Mouse (Mus musculus): Measurements from ENCODE around the gene Idnk.
"Not testable (repeated sequence)": the region's sequence is repeated elsewhere in the genome, so short reads cannot be mapped to it uniquely, and the experiment has no call there.

The Idnk gene

GRCm38 (mm10) chr13:58146603-58147002, 10.8 kb upstream of the Idnk start:
- DNase-seq (ENCODE audit: low read depth, low spot score), result not testable (repeated sequence)

GRCm38 (mm10) chr13:58147760-58148159, 9.7 kb upstream of the Idnk start:
- DNase-seq (ENCODE audit: low read depth, low spot score), result no peak

- DNase-seq (ENCODE audit: low read depth, low spot score), result no peak
Measured at GRCm38 (mm10) chr13:58148256-58148831, 9.1 kb upstream of the Idnk start.

GRCm38 (mm10) chr13:58149033-58149558, 8.4 kb upstream of the Idnk start:
- no peak for DNase-seq (ENCODE audit: low read depth, low spot score)

GRCm38 (mm10) chr13:58149629-58150028, 7.8 kb upstream of the Idnk start:
- no peak for DNase-seq (ENCODE audit: low read depth, low spot score)

GRCm38 (mm10) chr13:58150442-58150841, 7.0 kb upstream of the Idnk start:
- DNase-seq (ENCODE audit: low read depth, low spot score), result no peak

- DNase-seq (ENCODE audit: low read depth, low spot score), result no peak
Measured at GRCm38 (mm10) chr13:58156031-58156430, 1.4 kb upstream of the Idnk start.

GRCm38 (mm10) chr13:58157036-58157435, 413 bp upstream of the Idnk start:
- DNase-seq (ENCODE audit: low read depth, low spot score), result no peak

GRCm38 (mm10) chr13:58158099-58158912, 857 bp downstream of the Idnk start:
- peak; percentile 93 for DNase-seq (ENCODE audit: low read depth, low spot score)

- no peak for DNase-seq (ENCODE audit: low read depth, low spot score)
Measured at GRCm38 (mm10) chr13:58160761-58161160, 3.3 kb downstream of the Idnk start.

GRCm38 (mm10) chr13:58163343-58163742, 5.9 kb downstream of the Idnk start:
- no peak for DNase-seq (ENCODE audit: low read depth, low spot score)

- no peak for DNase-seq (ENCODE audit: low read depth, low spot score)
Measured at GRCm38 (mm10) chr13:58168119-58168518, 10.7 kb downstream of the Idnk start.

- no peak for DNase-seq (ENCODE audit: low read depth, low spot score)
Measured at GRCm38 (mm10) chr13:58176105-58176504, 18.7 kb downstream of the Idnk start.

GRCm38 (mm10) chr13:58177511-58178208, 20.2 kb downstream of the Idnk start:
- no peak for DNase-seq (ENCODE audit: low read depth, low spot score)

GRCm38 (mm10) chr13:58181607-58182551, 24.4 kb downstream of the Idnk start:
- no peak for DNase-seq (ENCODE audit: low read depth, low spot score)

GRCm38 (mm10) chr13:58184111-58184510, 26.7 kb downstream of the Idnk start:
- no peak for DNase-seq (ENCODE audit: low read depth, low spot score)

GRCm38 (mm10) chr13:58186281-58186680, 28.8 kb downstream of the Idnk start:
- DNase-seq (ENCODE audit: low read depth, low spot score), result no peak

GRCm38 (mm10) chr13:58187751-58188150, 30.3 kb downstream of the Idnk start:
- DNase-seq (ENCODE audit: low read depth, low spot score), result no peak

- peak; percentile 84 for DNase-seq (ENCODE audit: low read depth, low spot score)
Measured at GRCm38 (mm10) chr13:58188412-58188811, 31.0 kb downstream of the Idnk start.

- DNase-seq (ENCODE audit: low read depth, low spot score), result no peak
Measured at GRCm38 (mm10) chr13:58189473-58189872, 32.0 kb downstream of the Idnk start.

GRCm38 (mm10) chr13:58191516-58191915, 34.1 kb downstream of the Idnk start:
- no peak for DNase-seq (ENCODE audit: low read depth, low spot score)

Data from A20 (cell line).